Mouse (Mus musculus): ENCODE data around the gene Gadd45g. TPM values are rescaled to one million over a fixed set of nuclear protein-coding genes. Genes with fewer than 3 reads are reported as not detected.

Gadd45g gene
- total RNA-seq, 2 experiments from 2014 or later: 2.6 TPM

DNA sequence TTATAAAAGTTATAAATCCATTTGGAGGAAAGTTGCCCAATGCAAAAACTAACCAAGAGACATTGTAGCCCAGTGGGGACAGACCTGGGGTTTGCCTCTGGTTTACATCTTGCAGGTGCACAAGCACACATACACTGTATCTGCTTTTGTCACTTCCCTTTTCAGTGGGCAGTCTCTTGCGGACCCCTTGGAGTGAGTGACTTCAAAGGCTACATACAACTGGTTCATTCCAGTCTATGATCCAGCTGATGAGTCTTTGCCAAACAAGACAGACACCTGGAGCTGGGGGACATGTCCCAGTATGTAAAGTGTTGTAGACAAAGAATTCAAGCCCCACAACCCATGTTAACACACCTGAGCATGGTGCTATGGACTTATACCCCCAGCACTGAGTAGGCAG, 4.1 kb downstream of the Gadd45g start:
- no peak for ATAC-seq (replicated peaks; ENCODE audit: poor library complexity)

DNA sequence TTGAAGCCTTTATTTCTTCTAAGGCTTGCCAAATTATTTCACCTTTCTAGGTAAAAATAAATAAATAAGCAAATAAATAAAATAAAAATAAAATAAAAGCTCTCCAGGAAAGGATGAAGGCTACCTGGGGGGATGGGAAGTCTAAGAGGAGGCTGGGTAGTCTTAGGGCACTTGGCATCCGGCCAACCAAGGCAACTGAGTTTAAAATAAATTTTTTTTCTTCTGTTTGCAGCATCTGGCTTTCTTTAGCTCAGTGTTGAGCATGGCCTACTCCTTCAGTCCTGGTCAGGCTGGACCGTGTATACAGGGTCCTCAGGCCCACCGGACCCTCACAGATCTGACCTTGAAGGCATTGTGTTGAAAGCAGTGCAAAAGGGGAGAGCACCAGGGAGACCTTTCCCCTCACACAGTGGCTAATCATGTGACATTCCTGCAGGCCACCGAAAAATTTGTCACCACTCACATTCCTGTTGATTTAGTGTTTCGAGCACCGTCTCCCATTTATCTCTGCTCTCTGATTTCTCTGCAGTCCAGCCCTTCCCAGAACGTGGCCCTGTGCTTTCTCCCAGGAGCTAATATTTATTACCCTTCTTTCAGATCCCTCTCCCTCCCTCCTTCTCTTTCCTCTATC, 6.2 kb downstream of the Gadd45g start:
- no peak for ATAC-seq (replicated peaks; ENCODE audit: poor library complexity)

DNA sequence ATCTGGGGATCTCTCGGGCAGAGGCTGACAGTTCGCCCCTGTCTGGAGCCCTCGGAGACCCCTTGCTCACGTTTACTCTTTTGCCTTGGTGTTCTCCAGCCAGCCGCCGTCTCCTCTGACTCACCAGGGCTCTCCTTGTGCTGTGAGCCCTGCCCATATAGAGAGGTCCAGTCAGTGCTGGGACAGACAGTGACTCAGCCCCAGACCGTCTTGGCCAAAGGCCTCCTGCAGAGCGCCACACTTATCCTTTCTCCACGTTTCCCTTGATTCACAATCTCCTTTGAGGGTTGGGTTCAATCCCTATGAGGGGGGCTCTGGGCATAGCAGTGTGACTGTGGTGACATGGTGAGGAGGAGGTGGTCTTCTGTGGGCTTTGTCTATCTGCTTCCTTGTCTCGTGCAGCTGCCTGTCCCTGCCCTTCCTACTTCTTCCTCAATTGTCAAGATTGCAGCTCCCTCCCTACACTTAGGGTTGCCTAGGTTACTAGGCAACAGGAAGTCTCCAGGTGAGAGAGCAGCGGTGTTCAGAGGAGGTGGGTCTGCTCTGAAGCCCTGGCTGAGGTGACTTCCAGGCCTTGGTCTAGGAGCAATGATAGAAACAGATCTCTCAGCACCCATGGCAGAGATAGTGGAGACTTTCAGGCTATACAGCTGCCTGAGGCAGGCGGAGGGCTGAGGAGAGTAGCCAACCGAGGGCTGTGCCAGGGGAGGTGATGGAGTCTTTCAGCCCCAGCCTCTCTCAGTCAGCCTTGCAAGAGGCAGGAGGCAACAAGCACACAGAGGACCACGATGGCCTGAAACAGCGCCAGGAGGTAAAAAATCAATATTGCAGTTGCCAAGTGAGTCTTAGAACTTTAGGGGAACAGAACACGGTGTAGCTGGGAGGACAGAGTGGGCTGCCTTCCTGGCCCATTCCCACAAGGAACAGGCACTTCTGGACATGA, 7.1 kb downstream of the Gadd45g start:
- no peak for ATAC-seq (replicated peaks; ENCODE audit: poor library complexity)

DNA sequence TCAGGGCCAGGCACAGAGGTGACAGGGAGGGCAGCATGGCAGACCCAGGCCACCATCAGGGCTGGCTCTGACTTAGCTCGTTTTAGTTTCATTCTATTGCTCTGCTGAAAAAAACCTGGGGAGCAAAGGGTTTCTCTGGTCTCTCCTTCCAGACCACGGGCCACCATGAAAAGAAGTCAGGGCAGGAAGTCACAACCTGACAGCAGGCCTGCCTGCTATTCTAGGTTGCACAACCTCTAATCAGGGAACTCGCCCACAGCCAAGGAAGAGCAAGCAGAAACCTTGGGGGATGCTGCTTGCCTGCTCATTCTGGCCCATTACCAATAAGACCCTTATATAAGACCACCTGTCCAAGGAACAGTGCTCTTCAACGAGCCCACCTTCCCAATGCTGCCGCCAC, 9.1 kb downstream of the Gadd45g start:
- peak; percentile 56 for ATAC-seq (replicated peaks; ENCODE audit: poor library complexity)

DNA sequence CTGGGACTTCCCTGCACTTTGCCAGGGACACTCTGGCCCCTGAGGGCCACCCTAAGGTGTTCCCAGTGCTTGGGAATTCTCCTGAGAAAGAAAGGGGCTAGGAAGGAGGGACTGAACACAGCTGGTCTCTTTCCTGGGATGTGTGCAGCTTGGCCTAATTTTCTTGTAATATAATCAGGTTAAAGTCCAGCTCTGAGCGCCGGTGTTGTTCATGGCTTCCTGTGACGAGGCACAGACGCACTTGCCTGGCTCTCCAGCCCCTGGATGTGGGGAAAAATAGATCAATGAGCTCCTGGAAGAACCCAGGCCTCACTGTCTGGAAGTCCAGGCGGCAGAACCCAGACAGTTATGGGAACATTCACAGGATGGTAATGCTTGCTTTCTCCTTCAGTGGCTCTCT, 10.7 kb downstream of the Gadd45g start:
- no peak for ATAC-seq (replicated peaks; ENCODE audit: poor library complexity)

DNA sequence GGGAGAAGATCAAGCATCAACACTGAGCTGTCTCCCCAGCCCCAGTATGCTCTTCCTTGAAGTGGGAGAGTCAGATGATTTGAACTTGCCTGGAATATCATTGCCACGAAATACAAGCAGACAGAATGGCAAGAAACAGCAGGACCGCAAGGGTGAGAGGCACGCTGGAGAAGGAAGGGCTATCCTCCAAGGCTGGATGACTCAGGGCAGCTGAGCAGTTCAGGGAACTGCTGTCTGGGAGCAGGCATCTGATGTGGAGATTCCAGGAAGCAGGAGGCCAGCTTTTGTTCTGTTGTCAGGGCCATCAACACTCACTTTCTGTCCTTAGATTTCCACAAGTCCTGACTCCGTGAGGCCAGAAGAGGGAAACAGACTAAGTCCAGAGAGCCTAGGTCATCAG, 12.0 kb downstream of the Gadd45g start:
- no peak for ATAC-seq (replicated peaks; ENCODE audit: poor library complexity)

DNA sequence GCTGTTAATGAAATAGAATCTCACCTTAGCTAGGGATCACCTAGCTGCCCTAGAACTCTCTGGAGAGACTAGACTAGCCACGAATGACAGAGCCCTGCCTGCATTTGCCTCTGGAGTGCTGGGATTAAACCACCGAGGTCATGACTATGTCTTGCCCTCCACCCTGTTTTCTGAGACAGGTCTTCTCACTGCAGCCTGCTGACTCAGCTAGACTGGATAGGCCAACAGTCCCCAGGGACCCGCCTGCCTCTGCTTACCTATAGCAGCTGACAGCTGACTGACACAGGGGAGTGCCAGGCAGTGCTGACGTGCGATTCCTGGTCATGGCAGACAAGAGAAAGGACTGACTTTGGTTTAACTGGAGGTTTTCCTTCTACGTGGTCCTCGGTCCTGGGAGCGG, 12.7 kb downstream of the Gadd45g start:
- ATAC-seq (replicated peaks; ENCODE audit: poor library complexity): no peak

DNA sequence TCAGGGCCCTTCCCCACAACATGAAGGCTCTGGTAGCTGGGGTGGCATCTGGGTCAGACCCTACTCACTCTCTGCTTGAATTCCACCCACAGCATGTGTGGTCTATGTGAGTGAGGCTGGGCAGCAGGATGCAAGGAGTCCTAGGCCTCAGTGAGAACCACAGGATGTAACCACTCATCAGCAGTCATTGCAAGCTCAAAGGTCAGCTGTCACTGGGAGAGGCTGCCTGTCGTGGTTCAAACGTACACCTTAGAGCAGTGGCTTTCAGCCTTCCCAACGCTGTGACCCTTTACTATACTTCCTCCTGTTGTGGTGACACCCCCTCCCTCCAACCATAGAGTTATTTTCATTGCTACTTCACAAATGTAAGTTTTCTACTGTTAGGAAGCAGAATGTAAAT, 13.3 kb downstream of the Gadd45g start:
- no peak for ATAC-seq (replicated peaks; ENCODE audit: poor library complexity)

DNA sequence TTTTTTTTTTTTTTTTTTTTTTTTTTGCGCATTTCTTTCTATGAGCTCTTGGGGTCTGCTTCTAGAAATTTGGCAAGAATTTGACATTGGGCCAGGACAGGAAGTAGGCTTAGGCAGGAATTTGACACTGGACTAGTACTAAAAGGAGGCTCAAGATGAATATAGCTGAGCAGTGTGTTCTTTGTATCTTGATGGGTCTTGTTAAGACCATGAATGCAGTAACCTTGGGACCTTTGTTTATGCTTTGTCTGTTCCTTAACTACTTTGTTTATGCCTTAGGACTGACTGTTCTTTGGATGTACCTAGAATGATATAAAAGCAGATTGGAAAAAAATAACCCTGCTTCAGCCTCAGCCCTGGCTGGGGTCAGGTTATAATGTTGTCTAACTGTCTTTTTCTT, 16.3 kb downstream of the Gadd45g start:
- no peak for ATAC-seq (replicated peaks; ENCODE audit: poor library complexity)

DNA sequence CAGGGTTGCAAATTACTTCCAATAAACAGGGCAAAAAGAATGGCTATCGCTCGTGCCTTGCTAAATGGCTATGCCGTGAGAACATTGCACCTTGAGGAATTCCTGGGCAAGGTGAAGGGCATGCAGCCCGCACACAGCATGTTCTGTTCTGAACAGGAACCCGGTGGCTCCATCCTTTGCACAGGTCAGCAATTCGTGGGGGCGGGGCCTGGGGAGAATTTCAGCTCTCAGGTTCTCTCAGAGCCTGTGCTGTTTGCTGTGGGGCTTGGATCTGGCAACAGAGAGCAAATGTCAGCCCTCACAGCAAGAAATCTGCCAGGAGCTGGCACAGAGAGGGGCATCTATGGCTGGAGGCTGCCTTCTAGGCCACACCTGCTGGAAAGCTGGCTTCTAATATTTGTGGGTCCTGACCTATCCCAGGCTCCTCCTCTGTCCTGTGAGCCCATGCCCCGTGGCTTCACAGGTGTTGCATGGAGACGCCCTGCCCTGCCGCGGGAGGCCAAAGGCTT, 19.7 kb downstream of the Gadd45g start:
- no peak for ATAC-seq (replicated peaks; ENCODE audit: poor library complexity)

DNA sequence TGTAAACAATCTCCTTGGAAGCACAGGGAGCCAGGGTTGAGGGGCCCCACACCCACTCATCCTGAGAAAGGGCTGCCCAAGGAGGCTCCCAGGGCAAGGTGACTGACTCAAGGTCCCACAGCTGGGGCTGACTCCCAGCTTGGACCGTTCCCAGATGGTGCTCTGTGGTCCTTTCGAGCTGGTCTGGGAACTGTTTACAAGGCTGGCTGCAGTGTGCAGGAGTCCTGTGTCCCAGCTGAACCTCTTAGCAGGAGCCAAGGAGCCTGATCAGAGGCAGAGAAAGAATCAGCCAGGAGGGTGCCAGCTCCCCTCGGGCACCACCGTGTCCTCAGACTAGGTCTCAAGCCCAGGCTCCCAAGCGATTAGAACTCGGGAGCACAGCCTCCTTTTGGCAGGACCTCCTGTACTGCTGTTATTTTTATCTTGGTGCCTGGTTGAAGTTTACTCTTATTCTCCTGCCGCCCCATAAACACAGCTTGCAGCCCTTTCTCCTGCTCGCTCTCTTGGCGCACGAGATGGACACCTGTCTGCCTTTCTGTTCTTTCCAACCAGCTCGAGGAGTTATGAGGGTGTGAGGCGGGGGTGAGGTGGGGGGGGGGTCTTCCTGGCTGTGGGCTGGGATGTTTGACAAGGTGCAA, 22.1 kb downstream of the Gadd45g start:
- no peak for ATAC-seq (replicated peaks; ENCODE audit: poor library complexity)

DNA sequence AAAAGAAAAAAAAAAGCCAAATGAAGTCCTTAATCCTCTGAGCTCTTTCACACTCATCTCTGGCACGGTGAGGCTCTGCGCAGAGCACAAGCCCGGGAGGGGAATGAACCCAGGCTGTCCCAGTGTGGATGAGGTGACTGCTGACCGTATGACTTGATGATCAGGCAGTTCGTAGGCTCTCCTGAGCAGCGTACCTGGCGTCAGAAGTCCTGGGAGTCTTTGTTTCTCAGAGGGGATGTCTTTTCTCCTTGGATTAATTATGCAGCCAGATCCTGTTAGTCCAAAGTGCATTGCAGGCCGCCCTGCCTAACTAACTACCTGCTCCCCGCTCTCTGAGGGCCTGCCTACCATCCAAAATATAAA, 22.6 kb downstream of the Gadd45g start:
- no peak for ATAC-seq (replicated peaks; ENCODE audit: poor library complexity)

DNA sequence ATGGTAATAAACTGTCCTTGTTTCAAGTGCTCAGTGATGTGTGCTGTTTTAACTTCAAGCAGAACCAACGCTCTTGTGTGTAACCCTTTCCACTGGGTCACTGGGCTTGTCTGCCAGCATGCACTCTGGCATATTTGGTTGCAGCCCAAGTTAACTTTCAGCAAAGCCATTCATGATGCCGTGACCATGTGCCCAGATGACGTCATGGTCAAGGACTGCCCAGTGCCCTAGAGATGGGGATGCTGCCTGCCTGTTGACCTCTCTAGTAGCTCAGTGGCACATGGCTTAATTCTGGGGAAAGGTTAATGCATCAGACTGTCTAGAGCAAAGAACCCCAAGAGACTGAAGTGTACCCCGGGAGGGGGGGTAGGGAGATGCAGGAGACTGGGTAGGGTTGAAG, 24.7 kb downstream of the Gadd45g start:
- ATAC-seq (replicated peaks; ENCODE audit: poor library complexity): no peak

DNA sequence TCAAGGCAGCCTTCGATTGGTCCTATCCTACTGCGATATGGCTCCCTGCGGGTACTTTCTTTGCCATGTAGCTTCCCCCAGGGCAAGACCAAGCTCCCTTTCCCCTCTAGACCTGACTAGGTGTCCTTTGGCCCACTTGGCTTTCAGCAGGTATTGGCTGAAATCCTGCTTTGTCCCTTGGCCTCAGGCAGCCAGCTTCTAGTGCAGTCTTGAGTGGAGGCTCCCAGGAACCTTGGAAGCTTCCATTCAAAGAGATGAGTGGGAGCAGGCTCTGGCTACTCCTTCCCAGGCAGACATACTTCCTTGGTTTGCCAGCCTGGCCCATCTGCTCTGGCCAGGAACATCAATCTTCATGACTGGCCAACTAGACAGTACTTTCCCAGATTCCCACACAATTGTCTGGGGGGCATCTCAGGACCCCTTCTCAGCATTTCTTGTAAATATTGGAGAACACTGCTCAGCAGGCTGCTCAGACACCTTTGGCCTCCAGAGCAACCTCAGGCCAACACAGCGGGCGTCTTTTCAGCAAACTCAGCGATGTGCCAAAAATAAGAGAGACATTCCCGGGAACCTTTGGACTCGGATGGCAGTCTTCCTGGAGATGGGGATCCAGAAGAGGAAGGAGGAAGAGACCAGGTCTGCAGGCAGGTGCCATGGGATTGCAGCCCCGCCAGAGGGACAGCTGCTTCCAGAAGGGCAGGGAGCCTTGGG, 25.9 kb downstream of the Gadd45g start:
- ATAC-seq (replicated peaks; ENCODE audit: poor library complexity): no peak

DNA sequence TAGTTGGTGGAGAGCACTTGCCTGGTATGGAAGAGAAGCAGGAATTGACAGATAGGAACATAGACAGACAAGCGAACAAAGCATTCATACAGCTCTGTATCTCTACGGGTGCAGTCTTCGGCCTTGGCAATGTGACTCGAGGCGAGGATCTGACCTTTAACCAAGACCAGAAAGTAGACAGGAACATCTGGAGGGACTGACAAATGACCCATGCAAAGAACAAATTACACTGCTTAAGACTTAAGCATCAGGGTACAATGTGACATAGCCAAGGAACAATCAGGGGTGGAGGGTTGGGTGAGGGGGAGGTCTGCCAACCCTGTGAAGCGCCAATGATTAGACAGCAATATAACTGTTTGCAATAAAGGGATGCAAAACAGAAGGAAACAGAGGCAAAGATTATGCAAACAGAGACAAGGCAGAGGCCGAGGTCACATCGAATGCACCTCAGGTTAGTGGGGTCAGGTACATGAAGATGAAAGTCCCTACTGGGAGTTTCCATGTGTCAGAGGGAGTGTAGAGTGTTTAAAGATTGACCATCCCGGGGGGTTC, 26.6 kb downstream of the Gadd45g start:
- no peak for ATAC-seq (replicated peaks; ENCODE audit: poor library complexity)

DNA sequence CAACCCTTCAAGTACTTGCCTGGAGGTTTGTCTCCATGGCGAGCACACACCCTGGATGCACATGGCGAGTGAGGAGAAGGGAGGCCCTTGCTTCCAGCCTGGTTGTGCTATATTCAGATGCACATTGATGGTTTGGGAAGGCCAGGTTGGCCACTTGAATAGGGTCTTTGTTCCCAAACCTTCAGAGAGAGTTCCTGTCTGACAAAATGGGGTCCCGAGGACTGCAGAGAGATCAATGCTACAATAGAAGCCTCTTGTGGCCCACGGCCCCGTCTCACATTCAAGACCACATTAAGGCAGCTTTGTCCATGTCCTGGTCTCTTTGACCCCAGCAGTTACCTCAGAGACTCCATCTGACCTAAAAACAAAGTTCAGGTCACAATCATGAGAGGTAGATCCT, 27.3 kb downstream of the Gadd45g start:
- no peak for ATAC-seq (replicated peaks; ENCODE audit: poor library complexity)

DNA sequence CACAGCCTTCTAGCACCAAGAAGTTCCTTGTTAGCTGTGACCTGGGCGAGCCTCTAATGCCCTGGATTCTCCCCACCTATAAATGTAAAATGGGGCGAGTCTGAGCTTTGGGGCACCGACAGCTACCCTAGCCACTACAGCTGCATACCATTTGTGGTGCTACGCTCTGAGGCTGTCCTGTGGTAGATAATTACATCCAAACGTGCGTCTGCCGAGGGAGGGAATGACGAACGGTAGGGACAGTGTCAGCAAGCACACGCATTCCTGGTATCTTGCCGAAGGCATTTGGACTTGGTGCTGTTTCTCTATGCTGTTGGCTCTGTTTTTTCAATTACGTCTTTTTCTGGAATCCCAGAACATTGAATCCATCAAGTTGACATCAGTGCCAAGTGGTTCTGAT, 29.7 kb downstream of the Gadd45g start:
- no peak for ATAC-seq (replicated peaks; ENCODE audit: poor library complexity)

DNA sequence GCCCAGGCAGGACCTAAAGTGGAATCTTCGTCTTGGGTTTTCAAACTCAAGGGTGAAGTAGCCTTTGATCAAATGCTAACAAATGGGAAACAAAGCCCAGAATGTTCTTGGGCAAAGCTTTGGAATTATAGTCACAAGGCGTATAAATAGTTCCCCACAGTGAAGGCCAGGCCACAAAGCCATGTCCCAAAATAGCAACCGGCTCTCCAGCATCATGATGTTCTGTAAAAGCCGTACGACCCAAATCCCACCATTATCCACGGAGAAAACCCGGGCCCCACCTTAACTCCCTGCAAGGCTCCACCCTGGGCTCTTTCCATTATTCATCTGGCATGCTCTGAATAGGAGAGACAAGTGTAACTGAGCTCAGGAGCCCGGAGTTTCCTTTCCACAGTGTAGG, 32.3 kb downstream of the Gadd45g start:
- no peak for ATAC-seq (replicated peaks; ENCODE audit: poor library complexity)

DNA sequence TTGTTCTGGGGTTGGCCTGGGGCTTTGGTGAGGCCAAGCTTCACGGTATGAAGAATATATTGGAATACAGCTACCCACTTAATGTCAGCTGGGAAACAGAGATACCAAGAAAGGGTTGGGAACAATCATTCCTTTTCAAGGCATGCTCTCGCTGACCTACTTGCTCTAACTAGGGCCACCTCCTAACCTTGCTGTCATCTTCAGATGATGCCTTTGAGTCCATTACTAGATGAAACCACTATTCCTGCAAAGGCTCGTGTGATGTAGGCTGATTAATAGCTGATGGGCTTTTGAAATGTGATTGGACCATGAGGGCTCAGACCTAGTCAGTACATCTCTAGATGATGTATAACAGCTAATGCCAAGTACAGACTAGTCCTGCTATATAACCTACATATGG, 33.1 kb downstream of the Gadd45g start:
- ATAC-seq (replicated peaks; ENCODE audit: poor library complexity): no peak

DNA sequence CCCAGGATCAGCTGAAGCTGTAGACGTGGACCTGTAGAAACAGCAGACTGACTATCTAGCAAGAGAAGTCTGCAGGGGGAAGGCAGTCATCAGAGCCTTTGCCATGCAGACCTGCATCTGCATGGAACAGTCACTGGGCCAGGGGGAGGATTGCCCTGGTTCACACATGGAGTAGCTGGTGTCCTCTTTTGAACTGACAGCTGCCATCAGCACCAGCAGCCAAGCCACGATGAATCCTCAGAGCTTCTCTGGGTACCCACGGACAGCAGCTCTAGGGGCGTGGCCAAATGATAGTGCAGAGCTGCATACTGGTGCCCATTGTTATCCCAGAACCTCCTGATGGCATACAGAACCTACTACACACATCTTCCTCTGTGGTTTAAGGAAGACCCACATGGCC, 33.5 kb downstream of the Gadd45g start:
- ATAC-seq (replicated peaks; ENCODE audit: poor library complexity): no peak
